Mouse (Mus musculus) G1E (cell line): ENCODE results near the gene Trmt10c. TPM values are rescaled to one million over a fixed set of nuclear protein-coding genes. Genes with fewer than 3 reads are reported as not detected.
"Not testable (repeated sequence)": the region's sequence is repeated elsewhere in the genome, so short reads cannot be mapped to it uniquely, and the experiment has no call there.

Experiments used
- ATAC-seq: 2 replicates; pipeline ENCODE4 v1.8.0; 2016; ENCODE audit warnings: mild to moderate bottlenecking; ENCODE audit not compliant: insufficient number of reproducible peaks, poor library complexity, low FRiP score, severe bottlenecking; ENCODE audit errors: extremely low read depth
- DNase-seq: peaks from one replicate; pipeline ENCODE4 v3.0.0; 2012; ENCODE audit warnings: low spot score
- H3K27me3 ChIP-seq: 2 replicates; pipeline ENCODE4 v1.6.1; 2012; ENCODE audit warnings: mild to moderate bottlenecking, low read length, inconsistent platforms; ENCODE audit not compliant: insufficient read depth
- H3K36me3 ChIP-seq: replicated peaks from 2 replicates; pipeline ENCODE3; 2012; ENCODE audit warnings: mild to moderate bottlenecking, inconsistent platforms
- H3K4me1 ChIP-seq: 2 replicates; pipeline ENCODE4 v1.6.1; 2012; ENCODE audit warnings: low read depth, low read length, inconsistent platforms, mixed read lengths; ENCODE audit not compliant: insufficient read depth
- H3K4me3 ChIP-seq: 2 replicates; pipeline ENCODE4 v1.5.1; 2012; ENCODE audit warnings: low read depth, mild to moderate bottlenecking, inconsistent platforms, low read length, moderate library complexity, mixed read lengths
- H3K9me3 ChIP-seq: replicated peaks from 2 replicates; pipeline ENCODE4 v1.6.1; 2012; ENCODE audit warnings: inconsistent platforms
- CTCF ChIP-seq: IDR thresholded peaks from 2 replicates; pipeline ENCODE4 v1.5.1; 2012; ENCODE audit warnings: low read depth, low read length, inconsistent platforms, mixed read lengths
- GATA1 ChIP-seq: IDR thresholded peaks from 2 replicates; pipeline ENCODE4 v1.6.1; 2012; ENCODE audit warnings: borderline replicate concordance, low read length, inconsistent platforms, mixed read lengths
- GATA2 ChIP-seq: IDR thresholded peaks from 2 replicates; pipeline ENCODE4 v1.6.1; 2012; ENCODE audit warnings: low read depth, low read length, inconsistent platforms, borderline replicate concordance
- POLR2AphosphoS5 ChIP-seq: IDR thresholded peaks from 2 replicates; pipeline ENCODE4 v1.6.1; 2012; ENCODE audit warnings: low read depth, low read length, inconsistent platforms; ENCODE audit not compliant: insufficient replicate concordance
- TAL1 ChIP-seq: conservative IDR thresholded peaks from 2 replicates; pipeline ENCODE4 v1.6.1; 2012; ENCODE audit warnings: low read depth, low read length, inconsistent platforms, mixed read lengths
- polyA plus RNA-seq: library from polyadenylated mRNA; stranded (reverse); fragments of >175 nt; gene quantifications from 2 replicates; pipeline ENCODE4 v1.2.3, GENCODE M21; 2012
- total RNA-seq, 2 experiments: library from RNA; stranded (forward) in 1 of 2; stranded (reverse) in 1 of 2; fragments of 200-1000 nt in 1 of 2; fragments of >200 nt in 1 of 2; fragmentation: Nextera tagmentation in 1 of 2; gene quantifications; 2 replicates each; pipeline ENCODE4 v1.2.3; 2014 to 2017

Gene Trmt10c
- total and polyA plus RNA-seq, 3 experiments, result 13.6 to 43.8 (median 28.4) TPM

GRCm38 (mm10) chr16:56064334-56064990 lies 26.8 kb upstream of the Trmt10c start:
- H3K4me1 ChIP-seq, result peaks cover 43% of the 10 kb centered on the region
- DNase-seq (peak; percentile 76), ATAC-seq (peak; percentile 84)
- H3K36me3 ChIP-seq, result no peaks in the 10 kb centered on the region
- H3K9me3 ChIP-seq, result no peaks in the 10 kb centered on the region
- H3K4me3 ChIP-seq, result peak overlapping the region; percentile 67
- TF ChIP-seq CTCF, result peak; percentile 43; the same call in 1 of the 2 replicates
- TF ChIP-seq TAL1, result no peak
- no peaks in the 10 kb centered on the region for H3K27me3 ChIP-seq

GRCm38 (mm10) chr16:56062981-56063380 lies 25.4 kb upstream of the Trmt10c start:
- DNase-seq (no peak), ATAC-seq (no peak)
- no peak overlapping the region for H3K4me3 ChIP-seq
- no peak for TF ChIP-seq GATA2
- TF ChIP-seq CTCF, result no peak
- no peak for TF ChIP-seq GATA1
- no peaks in the 10 kb centered on the region for H3K9me3 ChIP-seq
- H3K36me3 ChIP-seq, result no peaks in the 10 kb centered on the region
- H3K4me1 ChIP-seq, result peaks cover 32% of the 10 kb centered on the region
- H3K27me3 ChIP-seq, result no peaks in the 10 kb centered on the region

DNA sequence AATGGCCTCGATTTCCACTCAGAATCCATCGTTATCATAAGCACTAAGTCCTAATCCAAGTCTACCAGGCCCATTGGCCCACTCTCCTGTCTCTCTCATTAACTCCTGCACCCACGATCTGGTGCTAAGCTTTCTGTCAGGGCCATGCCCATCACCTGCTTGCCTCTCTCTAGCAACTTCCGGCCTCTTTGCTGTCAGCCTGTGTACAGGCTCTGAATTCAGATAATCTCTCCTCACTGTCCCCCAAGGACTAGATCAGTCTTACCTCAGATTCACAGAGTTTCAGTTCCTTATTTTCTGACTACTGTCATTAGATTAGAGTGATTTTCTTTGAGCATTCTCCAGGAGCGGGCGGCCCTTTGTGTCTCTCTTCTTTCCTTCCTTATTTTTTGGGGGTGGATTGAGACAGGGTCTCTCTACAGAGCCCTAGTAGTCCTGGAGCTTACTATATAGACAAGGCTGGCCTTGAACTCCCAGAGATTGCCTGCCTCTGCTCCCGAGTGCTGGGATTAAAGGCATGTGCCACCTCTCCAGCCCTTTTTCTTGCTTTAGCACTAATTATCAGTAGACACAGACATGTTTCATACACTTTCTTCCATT lies 24.5 kb upstream of the Trmt10c start:
- no peaks in the 10 kb centered on the region for H3K36me3 ChIP-seq
- H3K4me1 ChIP-seq, result peaks cover 25% of the 10 kb centered on the region
- H3K27me3 ChIP-seq, result no peaks in the 10 kb centered on the region
- TF ChIP-seq POLR2AphosphoS5 (no peak), CTCF (no peak), GATA1 (no peak), TAL1 (no peak), GATA2 (no peak)
- H3K9me3 ChIP-seq, result no peaks in the 10 kb centered on the region
- no peak overlapping the region for H3K4me3 ChIP-seq
- ATAC-seq (no peak), DNase-seq (no peak)

GRCm38 (mm10) chr16:56058151-56058550 lies 20.5 kb upstream of the Trmt10c start:
- no peaks in the 10 kb centered on the region for H3K9me3 ChIP-seq
- H3K27me3 ChIP-seq, result no peaks in the 10 kb centered on the region
- no peaks in the 10 kb centered on the region for H3K36me3 ChIP-seq
- DNase-seq (no peak), ATAC-seq (no peak)
- H3K4me1 ChIP-seq, result peaks cover 4% of the 10 kb centered on the region
- no peak overlapping the region for H3K4me3 ChIP-seq
- no peak for TF ChIP-seq TAL1
- no peak for TF ChIP-seq GATA1
- TF ChIP-seq GATA2, result no peak
- no peak for TF ChIP-seq CTCF
- no peak for TF ChIP-seq POLR2AphosphoS5

DNA sequence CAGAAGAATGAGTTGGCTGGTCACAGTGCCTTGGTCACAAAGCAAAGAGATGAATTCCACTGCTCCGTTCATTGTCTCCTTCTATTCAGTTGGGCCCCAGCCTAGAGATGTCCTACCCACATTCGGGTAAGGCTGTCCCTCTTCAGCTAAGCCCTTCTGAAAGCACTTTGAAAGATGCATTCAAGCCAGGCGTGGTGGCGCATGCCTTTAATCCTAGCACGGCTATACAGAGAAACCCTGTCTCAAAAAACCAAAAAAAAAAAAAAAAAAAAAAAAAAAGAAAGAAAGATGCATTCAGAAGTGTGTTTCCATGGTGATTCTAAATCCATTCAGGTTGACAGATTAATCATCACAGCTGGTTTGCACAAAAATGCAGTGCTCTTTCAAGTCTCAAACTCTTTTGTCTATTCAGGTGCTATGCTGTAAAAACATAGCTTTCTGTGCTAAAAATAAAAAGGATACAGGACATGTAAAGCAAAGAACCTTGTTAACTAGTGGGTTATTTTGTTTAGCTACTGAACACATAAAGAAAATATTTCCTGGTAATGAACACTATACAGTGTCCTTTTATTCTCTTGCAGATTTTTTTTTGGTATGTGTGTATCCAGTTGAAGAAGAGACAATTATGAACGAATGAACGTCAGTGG lies 19.4 kb upstream of the Trmt10c start:
- DNase-seq, result no peak
- H3K4me1 ChIP-seq, result peaks cover 4% of the 10 kb centered on the region
- no peak for ATAC-seq

DNA sequence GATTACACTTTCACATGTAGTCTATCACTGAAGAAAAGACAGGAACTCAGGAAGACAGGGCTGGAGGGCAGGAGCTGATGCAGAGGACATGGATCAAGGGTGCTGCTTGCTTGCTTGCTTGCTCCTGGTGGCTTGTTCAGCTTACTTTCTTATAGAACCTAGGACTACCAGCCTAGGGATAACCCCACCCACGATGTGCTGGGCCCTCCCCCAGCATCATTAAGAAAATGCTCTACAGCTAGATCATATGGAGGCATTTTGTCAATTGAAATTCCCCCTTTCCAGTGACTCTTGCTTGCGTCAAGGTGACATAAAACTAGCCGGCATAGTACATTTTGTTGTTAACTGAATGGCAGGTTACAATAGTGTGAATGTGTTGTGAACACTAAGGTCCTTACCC lies 18.3 kb upstream of the Trmt10c start:
- Histone ChIP-seq H3K9me3 (no peaks in the 10 kb centered on the region), H3K27me3 (no peaks in the 10 kb centered on the region), H3K36me3 (no peaks in the 10 kb centered on the region), H3K4me1 (peaks cover 4% of the 10 kb centered on the region; the same call in 1 of the 2 replicates), H3K4me3 (no peak overlapping the region)
- DNase-seq (no peak), ATAC-seq (no peak)
- no peak for TF ChIP-seq POLR2AphosphoS5
- no peak for TF ChIP-seq GATA2
- no peak for TF ChIP-seq GATA1
- TF ChIP-seq TAL1, result no peak
- TF ChIP-seq CTCF, result no peak

More for the DNA sequence above, 19.4 kb upstream of the Trmt10c start:
- TF ChIP-seq GATA2 (no peak), POLR2AphosphoS5 (no peak), GATA1 (no peak), TAL1 (no peak), CTCF (no peak)
- Histone ChIP-seq H3K4me3 (no peak overlapping the region), H3K27me3 (no peaks in the 10 kb centered on the region), H3K36me3 (no peaks in the 10 kb centered on the region), H3K9me3 (no peaks in the 10 kb centered on the region)

- not testable (repeated sequence) for ATAC-seq, H3K27me3 ChIP-seq, DNase-seq, H3K36me3 ChIP-seq, H3K4me3 ChIP-seq, H3K9me3 ChIP-seq, H3K4me1 ChIP-seq
Measured at GRCm38 (mm10) chr16:56048038-56048437, 10.4 kb upstream of the Trmt10c start, which contains the start of gene Senp7. TSS of gene Senp7 (plus strand) at chr16:56048338.
